Mouse (Mus musculus): ENCODE results near the gene Prss8.

The Prss8 gene

GRCm38 (mm10) chr7:127928596-127928995 lies 1.3 kb downstream of the Prss8 start:
- DNase-seq (ENCODE audit: low spot score), result no peak

GRCm38 (mm10) chr7:127927726-127928125 lies 2.2 kb downstream of the Prss8 start:
- no peak for DNase-seq (ENCODE audit: low spot score)

GRCm38 (mm10) chr7:127926846-127927245 lies 3.1 kb downstream of the Prss8 start:
- no peak for DNase-seq (ENCODE audit: low spot score)

- no peak for DNase-seq (ENCODE audit: low spot score)
Measured at GRCm38 (mm10) chr7:127926066-127926465, 3.8 kb downstream of the Prss8 start.

- DNase-seq (ENCODE audit: low spot score), result no peak
Measured at GRCm38 (mm10) chr7:127925252-127925651, 4.7 kb downstream of the Prss8 start.

- DNase-seq (ENCODE audit: low spot score), result no peak
Measured at GRCm38 (mm10) chr7:127923714-127924113, 6.2 kb downstream of the Prss8 start.

GRCm38 (mm10) chr7:127922451-127923275 lies 7.2 kb downstream of the Prss8 start:
- DNase-seq (ENCODE audit: low spot score), result no peak

- no peak for DNase-seq (ENCODE audit: low spot score)
Measured at GRCm38 (mm10) chr7:127921516-127921915, 8.4 kb downstream of the Prss8 start.

- DNase-seq (ENCODE audit: low spot score), result no peak
Measured at GRCm38 (mm10) chr7:127919290-127919689, 10.6 kb downstream of the Prss8 start.

- no peak for DNase-seq (ENCODE audit: low spot score)
Measured at GRCm38 (mm10) chr7:127918203-127918602, 11.7 kb downstream of the Prss8 start.

- DNase-seq (ENCODE audit: low spot score), result no peak
Measured at GRCm38 (mm10) chr7:127915293-127915692, 14.6 kb downstream of the Prss8 start.

- DNase-seq (ENCODE audit: low spot score), result no peak
Measured at GRCm38 (mm10) chr7:127912938-127913337, 17.0 kb downstream of the Prss8 start.

GRCm38 (mm10) chr7:127912190-127912871 lies 17.6 kb downstream of the Prss8 start, which contains the start of gene Kat8:
Gene Kat8 (plus strand): TSS chr7:127912516.
- DNase-seq (ENCODE audit: low spot score), result peak; percentile 79

- DNase-seq (ENCODE audit: low spot score), result no peak
Measured at GRCm38 (mm10) chr7:127908656-127909055, 21.2 kb downstream of the Prss8 start.

GRCm38 (mm10) chr7:127907939-127908338 lies 22.0 kb downstream of the Prss8 start:
- no peak for DNase-seq (ENCODE audit: low spot score)

GRCm38 (mm10) chr7:127903971-127904796 lies 25.7 kb downstream of the Prss8 start, which contains the start of gene Bckdk:
Gene Bckdk (plus strand): TSS chr7:127904082.
- peak; percentile 67 for DNase-seq (ENCODE audit: low spot score)

GRCm38 (mm10) chr7:127901772-127902171 lies 28.1 kb downstream of the Prss8 start:
- no peak for DNase-seq (ENCODE audit: low spot score)

- no peak for DNase-seq (ENCODE audit: low spot score)
Measured at GRCm38 (mm10) chr7:127899997-127900396, 29.9 kb downstream of the Prss8 start.

- no peak for DNase-seq (ENCODE audit: low spot score)
Measured at GRCm38 (mm10) chr7:127898179-127898956, 31.5 kb downstream of the Prss8 start.

- no peak for DNase-seq (ENCODE audit: low spot score)
Measured at GRCm38 (mm10) chr7:127897542-127897941, 32.4 kb downstream of the Prss8 start.

- no peak for DNase-seq (ENCODE audit: low spot score)
Measured at GRCm38 (mm10) chr7:127896384-127896783, 33.5 kb downstream of the Prss8 start.
